Mouse (Mus musculus): Measurements from ENCODE around the gene Ppig.

Gene Ppig

DNA sequence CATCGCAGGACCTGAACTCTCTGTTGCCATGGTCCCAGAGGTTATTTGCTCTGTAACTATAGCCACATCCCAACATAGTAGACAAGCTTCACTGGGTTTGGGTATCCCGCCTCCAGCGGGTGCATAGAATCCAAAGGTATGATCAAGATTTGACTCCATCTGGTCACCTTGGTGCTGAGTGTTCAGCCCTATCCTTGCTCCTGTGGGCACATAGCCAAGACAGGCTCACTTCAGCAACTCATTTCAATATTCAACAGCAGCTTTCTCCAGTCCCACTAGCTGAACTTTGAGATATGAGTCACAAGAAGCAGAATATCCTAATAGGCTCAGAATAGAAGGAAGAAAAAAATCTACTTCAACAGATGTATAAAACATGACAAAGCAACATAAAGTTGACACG lies 41.0 kb downstream of the Ppig start:
- in situ Hi-C loops (cut with MseI, MboI): no loop called here

DNA sequence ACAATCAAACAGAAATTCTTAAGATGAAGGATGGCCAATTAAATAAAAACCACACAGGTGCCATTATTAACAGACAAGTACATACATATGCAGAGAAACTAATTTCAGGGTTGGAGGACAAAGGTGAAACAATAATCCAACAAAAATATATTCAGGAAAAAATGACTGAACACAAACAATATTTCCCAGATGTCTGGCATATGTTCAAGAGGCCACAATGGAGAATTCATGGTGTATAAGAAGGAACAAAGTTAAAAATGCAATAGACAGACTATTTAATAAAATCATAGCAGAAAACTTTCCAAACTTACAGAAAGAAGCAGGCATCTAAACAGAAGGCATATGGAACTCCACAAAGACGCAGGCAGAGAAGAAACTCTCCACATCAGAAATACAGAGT lies 42.4 kb downstream of the Ppig start:
- in situ Hi-C loops (cut with MseI, MboI): no loop called here

DNA sequence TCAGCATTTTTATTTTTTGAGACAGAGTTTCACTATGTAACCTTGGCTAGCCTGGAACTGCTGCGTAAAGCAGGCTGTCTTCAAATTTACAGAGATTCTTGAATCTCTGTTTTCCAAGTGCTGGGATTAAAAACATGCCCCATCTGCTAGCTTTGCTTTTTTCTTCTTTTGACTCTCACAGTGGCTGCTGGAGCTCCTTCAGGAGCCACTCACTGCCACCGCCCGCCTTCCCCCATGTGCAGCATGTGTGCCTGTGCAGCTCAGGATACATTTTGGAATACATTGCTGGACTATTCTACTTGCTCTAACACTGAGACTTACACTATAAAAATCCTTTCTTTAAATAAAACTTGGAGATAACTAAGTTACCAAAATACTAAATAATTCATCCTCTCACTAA lies 51.0 kb downstream of the Ppig start:
- in situ Hi-C loops (cut with MseI, MboI): loop anchor here in 1 of 2 experiments (10.0 kb wide), 1 partner anchor 139 kb away; no protein-coding TSS in a partner anchor

GRCm38 (mm10) chr2:69777985-69778835 lies 55.9 kb downstream of the Ppig start:
- in situ Hi-C loops (cut with MseI, MboI): loop anchor here in 1 of 2 experiments (10.0 kb wide), 1 partner anchor 143 kb away; no protein-coding TSS in a partner anchor

- in situ Hi-C loops (cut with MseI, MboI): loop anchor here in 1 of 2 experiments (10.0 kb wide), 1 partner anchor 144 kb away; no protein-coding TSS in a partner anchor
Measured at GRCm38 (mm10) chr2:69778836-69779177, 56.5 kb downstream of the Ppig start.

DNA sequence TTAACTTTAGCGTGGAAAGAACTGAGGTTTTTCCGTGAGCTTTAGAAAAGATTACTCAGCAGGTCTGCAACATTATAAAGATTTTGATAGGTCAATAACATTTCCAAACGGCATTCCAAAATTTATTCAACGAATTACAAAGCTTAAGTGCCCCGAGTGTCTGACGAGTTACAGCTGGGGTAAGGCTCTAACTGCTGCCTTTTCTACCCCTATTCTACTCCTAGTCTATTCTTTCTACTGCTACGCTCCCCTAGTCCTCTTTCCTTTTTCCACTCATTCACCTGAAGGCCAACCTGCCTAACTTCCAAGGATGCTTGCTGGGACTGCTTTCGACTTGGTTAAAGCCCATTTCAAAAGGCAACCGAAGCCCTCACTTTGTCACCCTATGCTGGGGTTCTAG lies 66.6 kb downstream of the Ppig start:
- in situ Hi-C loops (cut with MseI, MboI): no loop called here

DNA sequence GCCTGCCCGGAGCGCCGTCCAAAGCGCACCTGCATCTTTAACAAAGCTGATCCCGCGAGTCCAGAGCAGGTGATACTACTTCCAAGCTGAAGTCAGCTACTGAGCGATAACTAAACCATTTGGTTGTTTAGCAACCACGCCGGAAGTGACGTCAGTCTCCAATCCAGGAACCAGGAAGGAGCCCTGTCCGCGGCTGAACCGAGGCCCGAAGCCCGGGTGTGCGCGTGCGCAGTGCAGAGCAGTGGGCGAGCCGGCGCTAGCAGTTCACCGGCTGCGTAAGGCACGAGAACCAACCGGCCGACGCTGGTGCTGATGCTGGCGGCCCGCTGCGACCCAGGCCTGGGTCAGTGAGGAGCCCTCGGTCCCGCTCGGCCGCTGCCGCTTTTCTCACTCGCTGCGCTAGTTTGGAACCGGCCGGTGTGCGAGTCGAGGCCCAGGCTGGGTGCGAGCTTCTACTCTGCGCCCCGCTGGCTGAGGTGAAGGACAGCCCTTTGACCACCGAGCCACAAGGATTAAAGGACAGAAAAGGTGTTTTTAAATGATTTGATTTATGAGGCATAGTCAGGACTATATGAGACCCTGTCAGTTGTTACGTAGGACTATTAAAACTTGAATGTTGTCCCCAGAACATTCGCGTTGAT lies 67.2 kb downstream of the Ppig start, which contains the start of the genes Ccdc173 and Phospho2:
Gene Ccdc173 (minus strand): TSS at position 147 of the 641 bp plus-strand sequence.
Gene Phospho2 (plus strand): TSS at position 195 of the 641 bp plus-strand sequence.
- in situ Hi-C loops (cut with MseI, MboI): no loop called here

GRCm38 (mm10) chr2:69790285-69790684 lies 67.9 kb downstream of the Ppig start:
- in situ Hi-C loops (cut with MseI, MboI): no loop called here

- in situ Hi-C loops (cut with MseI, MboI): no loop called here
Measured at GRCm38 (mm10) chr2:69790722-69791121, 68.4 kb downstream of the Ppig start.

DNA sequence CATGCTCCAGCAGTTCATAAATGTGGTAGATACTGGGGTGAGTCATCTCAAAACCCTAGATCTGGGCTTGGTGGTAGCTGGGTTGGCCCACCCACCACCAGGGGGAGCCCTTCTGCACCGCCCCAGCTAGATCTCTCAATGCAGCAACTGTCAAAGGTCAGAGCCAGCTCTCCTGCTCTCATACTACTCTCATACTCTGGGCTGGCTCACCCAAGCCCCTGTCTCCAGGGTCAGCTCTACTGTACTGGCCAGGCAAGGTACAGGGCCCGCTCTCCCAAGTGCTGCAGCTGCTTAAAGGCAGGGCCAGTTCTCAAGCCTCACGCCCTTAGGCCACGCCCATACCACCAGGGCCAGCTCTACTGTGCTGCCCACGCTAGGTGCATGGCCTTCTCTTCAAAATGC lies 80.6 kb downstream of the Ppig start:
- in situ Hi-C loops (cut with MseI, MboI): no loop called here

Data from mouse trophoblast stem cell (cell line).